Mouse (Mus musculus): ENCODE results near the gene Pi4ka. TPM values are rescaled to one million over a fixed set of nuclear protein-coding genes. Genes with fewer than 3 reads are reported as not detected.
A peak's percentile ranks its signal among the peaks of the same experiment; 100 is the strongest.
"Not testable (repeated sequence)": the region's sequence is repeated elsewhere in the genome, so short reads cannot be mapped to it uniquely, and the experiment has no call there.

Gene Pi4ka
- total RNA-seq, 4 experiments from 2014 or later = 261 to 306 (median 301) TPM

- peak; percentile 24 to 25 for DNase-seq (ENCODE audit: low spot score in 2 of 2)
Measured at GRCm38 (mm10) chr16:17233702-17234498, 172.2 kb downstream of the Pi4ka start.

DNA sequence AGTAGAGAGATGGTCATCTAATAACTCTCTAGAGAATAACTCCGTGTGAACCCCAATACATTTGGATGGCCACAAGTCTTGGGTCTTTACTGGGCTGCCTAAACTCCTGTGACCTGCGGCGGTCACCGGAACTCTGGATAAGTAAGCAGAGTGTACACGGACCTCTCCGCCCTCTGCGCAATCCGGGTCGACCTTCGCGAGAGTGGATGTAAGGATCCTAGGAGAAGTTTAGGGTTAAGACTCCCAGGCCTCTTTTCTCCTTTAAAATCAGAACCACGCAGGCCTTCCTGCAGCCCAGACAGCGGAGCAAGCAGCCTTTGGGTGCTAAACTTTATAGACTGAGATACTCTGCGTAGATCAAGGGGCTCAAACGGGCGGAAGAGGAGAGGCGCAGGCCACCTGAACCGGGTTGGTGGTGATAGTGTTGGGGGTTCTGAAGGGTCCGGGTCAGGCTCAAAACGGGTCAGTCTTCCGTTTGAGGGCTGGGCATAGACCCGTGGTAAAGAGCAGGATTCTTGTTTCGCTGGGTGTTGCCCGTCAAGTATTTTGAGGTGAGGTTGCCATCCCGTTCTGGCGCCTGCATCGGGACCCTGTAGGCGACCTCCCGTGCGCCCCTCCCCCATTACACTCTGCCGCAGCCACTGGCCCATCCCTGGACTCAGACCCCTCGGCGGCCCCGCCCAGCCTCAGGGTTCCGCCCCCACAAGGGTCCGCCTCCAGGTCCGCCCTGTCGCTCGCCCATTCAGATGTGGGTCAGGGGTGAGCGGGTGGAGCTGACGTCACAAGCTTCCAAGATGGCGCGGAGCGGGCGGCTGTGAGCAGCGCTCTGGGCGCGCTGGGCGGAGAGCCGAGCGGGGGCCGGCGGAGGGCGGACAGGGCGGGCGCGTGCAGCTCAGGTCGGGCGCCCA lies 173.1 kb downstream of the Pi4ka start, which contains the start of gene Hic2:
TSS of gene Hic2 (plus strand) at position 779 of the 908 bp plus-strand sequence.
- peak; percentile 85 to 89 for DNase-seq (ENCODE audit: low spot score in 2 of 2)

DNA sequence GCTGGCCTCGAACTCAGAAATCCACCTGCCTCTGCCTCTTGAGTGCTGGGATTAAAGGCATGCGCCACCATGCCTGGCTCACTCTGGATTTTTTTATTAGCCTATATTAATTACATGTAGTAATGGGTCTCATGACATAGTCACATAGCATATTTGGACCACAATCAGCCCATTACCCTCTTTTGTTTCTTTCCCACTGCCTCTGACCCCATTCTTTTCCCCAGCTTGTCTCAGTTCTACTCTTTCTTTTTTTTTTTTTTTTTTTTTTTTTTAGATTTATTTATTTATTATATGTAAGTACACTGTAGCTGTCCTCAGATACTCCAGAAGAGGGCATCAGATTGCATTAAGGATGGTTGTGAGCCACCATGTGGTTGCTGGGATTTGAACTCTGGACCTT lies 174.6 kb downstream of the Pi4ka start:
- not testable (repeated sequence) for DNase-seq (ENCODE audit: low spot score in 2 of 2)

Other genes with a start within 250 kb of the Pi4ka start
- 100 to 1,000 TPM; 126 to 157 (median 142) TPM for gene Ube2l3, start 203.7 kb downstream of the Pi4ka start, total RNA-seq (2022)
- gene Rimbp3, start 197.7 kb downstream of the Pi4ka start, total RNA-seq (2022) = 1 to 10 TPM; 2.8 to 3.8 (median 3.5) TPM
- gene Hic2, start 172.7 kb downstream of the Pi4ka start, total RNA-seq (2022) = 1 to 10 TPM; 4.1 to 7.2 (median 6.5) TPM
- 100 to 1,000 TPM in 2 of 4 experiments, 10 to 100 TPM in 2; 85.5 to 112 (median 94.2) TPM for gene Tmem191c, start 130.2 kb downstream of the Pi4ka start, total RNA-seq (2022)
- gene Serpind1, start 74.9 kb downstream of the Pi4ka start, total RNA-seq (2022) = 1 to 10 TPM; 1.6 to 2.6 (median 2.2) TPM
- gene Snap29, start 328 bp downstream of the Pi4ka start, total RNA-seq (2022) = 10 to 100 TPM; 19.5 to 21.6 (median 20.7) TPM
- 10 to 100 TPM; 35.3 to 49.3 (median 38.4) TPM for gene Crkl, start 45.7 kb upstream of the Pi4ka start, total RNA-seq (2022)
- gene Aifm3, start 83.3 kb upstream of the Pi4ka start, total RNA-seq (2022) = 100 to 1,000 TPM in 2 of 4 experiments, 10 to 100 TPM in 2; 92.5 to 137 (median 109) TPM
- gene Lztr1, start 102.4 kb upstream of the Pi4ka start, total RNA-seq (2022) = 100 to 1,000 TPM; 194 to 222 (median 203) TPM
- gene Thap7, start 124.8 kb upstream of the Pi4ka start, total RNA-seq (2022) = 10 to 100 TPM; 42.9 to 47.0 (median 45.1) TPM
- 1 to 10 TPM in 3 of 4 experiments, under 1 TPM in 1; 0.91 to 1.6 (median 1.4) TPM for gene Lrrc74b, start 154.9 kb upstream of the Pi4ka start, total RNA-seq (2022)
- gene P2rx6, start 155.6 kb upstream of the Pi4ka start, total RNA-seq (2022) = 1 to 10 TPM; 1.2 to 1.9 (median 1.6) TPM
- gene Slc7a4, start 176.9 kb upstream of the Pi4ka start, total RNA-seq (2022) = 100 to 1,000 TPM in 2 of 4 experiments, 10 to 100 TPM in 2; 80.6 to 117 (median 97.4) TPM
- 10 to 100 TPM; 51.8 to 70.7 (median 60.0) TPM for gene Smpd4, start 213.0 kb upstream of the Pi4ka start, total RNA-seq (2022)
- 10 to 100 TPM; 29.8 to 42.6 (median 41.3) TPM for gene Ccdc74a, start 240.2 kb upstream of the Pi4ka start, total RNA-seq (2022)